Mouse (Mus musculus) adrenal gland, postnatal 14 days (tissue): Measurements from ENCODE around the gene Ppp6r3. TPM values are rescaled to one million over a fixed set of nuclear protein-coding genes. Genes with fewer than 3 reads are reported as not detected.

Experiments used
- DNase-seq: peaks from one replicate; pipeline ENCODE4 v3.0.0; 2021; ENCODE audit warnings: mixed read lengths
- long read RNA-seq, 2 experiments: library from polyadenylated mRNA; stranded (forward); transcript quantifications; one replicate each; pipeline ENCODE4 v2.0.0; 2021
- total RNA-seq: library from RNA; stranded (reverse); gene quantifications from 2 replicates; pipeline ENCODE4 v1.2.3, GENCODE M21; 2021

The Ppp6r3 gene
- 105 and 106 TPM in 2 replicates for total RNA-seq
- long read RNA-seq, experiment 1, full-length matches to known transcripts, result 11 of 27 reads
- long read RNA-seq, experiment 1, partial matches to known transcripts, result 3 of 27 reads
- long read RNA-seq, experiment 1, other reads (novel, unspliced or antisense), result 13 of 27 reads
- long read RNA-seq, experiment 2, full-length matches to known transcripts, result 7 of 30 reads
- long read RNA-seq, experiment 2, partial matches to known transcripts, result 5 of 30 reads
- long read RNA-seq, experiment 2, other reads (novel, unspliced or antisense), result 18 of 30 reads

- DNase-seq, result peak; percentile 99
Measured at GRCm38 (mm10) chr19:3575632-3576384, at the start of gene Ppp6r3. Gene Ppp6r3 (minus strand): TSS chr19:3575749.

- DNase-seq, result no peak
Measured at GRCm38 (mm10) chr19:3625111-3625510, 49.6 kb upstream of the Ppp6r3 start.

GRCm38 (mm10) chr19:3623824-3624223 is 48.3 kb upstream of the Ppp6r3 start:
- DNase-seq, result peak; percentile 72

- no peak for DNase-seq
Measured at GRCm38 (mm10) chr19:3623294-3623693, 47.7 kb upstream of the Ppp6r3 start.

GRCm38 (mm10) chr19:3620871-3621270 is 45.3 kb upstream of the Ppp6r3 start:
- no peak for DNase-seq

GRCm38 (mm10) chr19:3619359-3619758 is 43.8 kb upstream of the Ppp6r3 start:
- DNase-seq, result no peak

GRCm38 (mm10) chr19:3613991-3614390 is 38.4 kb upstream of the Ppp6r3 start:
- DNase-seq, result peak; percentile 68

- no peak for DNase-seq
Measured at GRCm38 (mm10) chr19:3612534-3613273, 37.2 kb upstream of the Ppp6r3 start.

GRCm38 (mm10) chr19:3611730-3612129 is 36.2 kb upstream of the Ppp6r3 start:
- DNase-seq, result no peak

GRCm38 (mm10) chr19:3610886-3611285 is 35.3 kb upstream of the Ppp6r3 start:
- DNase-seq, result peak; percentile 78

- no peak for DNase-seq
Measured at GRCm38 (mm10) chr19:3609826-3610225, 34.3 kb upstream of the Ppp6r3 start.

- peak; percentile 48 for DNase-seq
Measured at GRCm38 (mm10) chr19:3594316-3594715, 18.8 kb upstream of the Ppp6r3 start.

GRCm38 (mm10) chr19:3593379-3594055 is 18.0 kb upstream of the Ppp6r3 start:
- peak; percentile 65 for DNase-seq

- DNase-seq, result no peak
Measured at GRCm38 (mm10) chr19:3589968-3590367, 14.4 kb upstream of the Ppp6r3 start.

GRCm38 (mm10) chr19:3589547-3589946 is 14.0 kb upstream of the Ppp6r3 start:
- DNase-seq, result no peak

GRCm38 (mm10) chr19:3587729-3588128 is 12.2 kb upstream of the Ppp6r3 start:
- peak; percentile 47 for DNase-seq

- peak; percentile 79 for DNase-seq
Measured at GRCm38 (mm10) chr19:3586540-3586939, 11.0 kb upstream of the Ppp6r3 start.

GRCm38 (mm10) chr19:3586026-3586425 is 10.5 kb upstream of the Ppp6r3 start:
- no peak for DNase-seq

- DNase-seq, result peak; percentile 63
Measured at GRCm38 (mm10) chr19:3581326-3581725, 5.8 kb upstream of the Ppp6r3 start.

GRCm38 (mm10) chr19:3577911-3578290 is 2.4 kb upstream of the Ppp6r3 start:
- no peak for DNase-seq

- DNase-seq, result no peak
Measured at GRCm38 (mm10) chr19:3577265-3577910, 1.8 kb upstream of the Ppp6r3 start.
